Mouse (Mus musculus) heart, embryonic 15.5 days (tissue): Measurements from ENCODE around the gene Zswim5. TPM values are rescaled to one million over a fixed set of nuclear protein-coding genes. Genes with fewer than 3 reads are reported as not detected.

Experiments used
- polyA plus RNA-seq: library from polyadenylated mRNA; unstranded; fragments of >200 nt; fragmentation: Nextera tagmentation; extraction: Ambion mirVana; gene quantifications from 2 replicates; pipeline ENCODE4 v1.2.1, GENCODE M21; 2015

Gene Zswim5
- polyA plus RNA-seq, 1 experiment from 2014 or later, result 0.42 TPM

Other genes with a start within 250 kb of the Zswim5 start
- gene Nasp, start 249.4 kb upstream of the Zswim5 start, polyA plus RNA-seq, result 68.6 and 75.0 TPM in 2 replicates
- gene Akr1a1, start 225.7 kb upstream of the Zswim5 start, polyA plus RNA-seq, result 501 and 616 TPM in 2 replicates
- 850 and 967 TPM in 2 replicates for gene Prdx1, start 191.8 kb upstream of the Zswim5 start, polyA plus RNA-seq
- 33.9 and 34.1 TPM in 2 replicates for gene Mmachc, start 169.0 kb upstream of the Zswim5 start, polyA plus RNA-seq
- 13.2 and 18.0 TPM in 2 replicates for gene Ccdc163, start 168.9 kb upstream of the Zswim5 start, polyA plus RNA-seq
- 3.0 and 3.1 TPM in 2 replicates for gene Tesk2, start 156.4 kb upstream of the Zswim5 start, polyA plus RNA-seq
- 17.9 and 21.9 TPM in 2 replicates for gene Toe1, start 69.7 kb upstream of the Zswim5 start, polyA plus RNA-seq
- 6.6 and 9.2 TPM in 2 replicates for gene Mutyh, start 69.7 kb upstream of the Zswim5 start, polyA plus RNA-seq
- 0.89 and 1.0 TPM in 2 replicates for gene Hpdl, start 55.7 kb upstream of the Zswim5 start, polyA plus RNA-seq
- gene Urod, start 117.0 kb downstream of the Zswim5 start, polyA plus RNA-seq, result 82.5 and 92.9 TPM in 2 replicates
- 5.5 and 8.3 TPM in 2 replicates for gene Hectd3, start 117.9 kb downstream of the Zswim5 start, polyA plus RNA-seq
- gene Eif2b3, start 142.0 kb downstream of the Zswim5 start, polyA plus RNA-seq, result 19.8 and 24.6 TPM in 2 replicates
- 1.6 and 3.1 TPM in 2 replicates for gene Ptch2, start 218.7 kb downstream of the Zswim5 start, polyA plus RNA-seq
- gene Btbd19, start 248.3 kb downstream of the Zswim5 start, polyA plus RNA-seq, result 2.3 and 4.5 TPM in 2 replicates
- 0.24 TPM in 1 of 2 replicates, not detected in the other for gene Tctex1d4, start 249.4 kb downstream of the Zswim5 start, polyA plus RNA-seq